Mouse (Mus musculus): Measurements from ENCODE around the gene Plrg1. TPM values are rescaled to one million over a fixed set of nuclear protein-coding genes. Genes with fewer than 3 reads are reported as not detected.

Plrg1 gene
- polyA plus RNA-seq, 1 experiment from 2014 or later, result 99.3 TPM

DNA sequence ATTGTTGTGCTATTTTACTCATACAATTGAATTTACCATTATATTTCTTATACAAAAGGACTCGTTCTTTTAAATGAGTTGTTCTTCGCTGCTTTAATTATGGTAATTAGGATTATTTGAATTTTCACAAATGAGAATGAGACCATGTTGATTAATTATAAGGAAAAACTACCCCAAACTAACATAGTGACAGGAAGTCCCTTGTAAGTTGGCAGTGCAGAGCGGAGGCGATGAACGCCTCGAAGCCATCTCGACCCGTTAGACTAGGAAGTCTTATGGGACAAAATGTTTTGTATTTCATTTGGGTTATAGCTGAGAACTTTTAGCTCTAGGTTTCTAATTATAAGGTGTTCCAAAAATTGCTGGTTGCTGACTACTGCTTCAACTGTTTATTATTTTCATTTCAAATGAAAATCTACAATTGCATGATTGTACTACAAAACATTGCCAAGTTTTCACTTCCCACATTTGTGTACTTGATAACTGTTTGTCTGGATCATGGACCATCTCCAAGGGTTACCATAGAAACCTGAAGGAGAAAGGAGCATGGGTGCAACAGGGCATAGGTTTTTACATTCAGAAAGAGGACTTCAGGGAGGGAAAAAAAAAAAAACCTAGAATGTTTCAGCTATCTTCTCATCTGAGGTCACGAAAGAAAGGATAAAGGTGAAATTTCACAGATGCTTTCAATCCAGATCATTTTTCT is 27.6 kb upstream of the Plrg1 start:
- WGBS, result 82% methylated on average over 9 of the region's 9 CpGs
- Histone ChIP-seq H3K9ac (no peak overlapping the region), H3K27me3 (no peaks in the 10 kb centered on the region)

DNA sequence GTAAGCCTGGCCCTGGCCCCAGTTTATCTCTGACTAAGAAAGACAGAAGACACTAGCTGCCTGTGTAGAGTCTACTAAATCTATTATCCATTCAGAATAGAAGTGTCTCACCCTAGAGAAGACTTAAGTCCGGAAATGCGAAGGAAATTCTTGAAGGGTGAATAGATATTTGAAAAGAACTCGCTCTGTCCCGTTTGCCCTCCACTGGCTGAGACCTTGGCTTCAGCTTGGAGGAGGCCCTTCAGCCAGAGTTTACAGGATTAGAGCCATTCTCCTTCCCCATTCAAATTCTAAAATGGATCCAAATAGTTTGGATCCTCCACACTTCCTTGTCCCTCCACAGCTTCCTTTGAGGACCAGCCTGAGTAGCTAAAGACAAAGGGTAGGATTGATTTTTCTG is 25.0 kb upstream of the Plrg1 start:
- Histone ChIP-seq H3K27me3 (no peaks in the 10 kb centered on the region), H3K36me3 (no peaks in the 10 kb centered on the region), H3K27ac (replicated peaks) (no peak overlapping the region), H3K9me3 (no peaks in the 10 kb centered on the region), H3K4me3 (no peak overlapping the region), H3K9ac (no peak overlapping the region), H3K4me1 (replicated peaks) (no peaks in the 10 kb centered on the region), H3K4me2 (no peak overlapping the region)
- 92% methylated on average over 4 of the region's 4 CpGs for WGBS
- no peak for ATAC-seq (ENCODE audit: low FRiP score, low read depth)

More for the DNA sequence above, 27.6 kb upstream of the Plrg1 start:
- Histone ChIP-seq H3K9me3 (no peaks in the 10 kb centered on the region), H3K27ac (replicated peaks) (no peak overlapping the region), H3K4me1 (replicated peaks) (no peaks in the 10 kb centered on the region), H3K4me3 (no peak overlapping the region), H3K36me3 (no peaks in the 10 kb centered on the region), H3K4me2 (no peak overlapping the region)
- no peak for ATAC-seq (ENCODE audit: low FRiP score, low read depth)

DNA sequence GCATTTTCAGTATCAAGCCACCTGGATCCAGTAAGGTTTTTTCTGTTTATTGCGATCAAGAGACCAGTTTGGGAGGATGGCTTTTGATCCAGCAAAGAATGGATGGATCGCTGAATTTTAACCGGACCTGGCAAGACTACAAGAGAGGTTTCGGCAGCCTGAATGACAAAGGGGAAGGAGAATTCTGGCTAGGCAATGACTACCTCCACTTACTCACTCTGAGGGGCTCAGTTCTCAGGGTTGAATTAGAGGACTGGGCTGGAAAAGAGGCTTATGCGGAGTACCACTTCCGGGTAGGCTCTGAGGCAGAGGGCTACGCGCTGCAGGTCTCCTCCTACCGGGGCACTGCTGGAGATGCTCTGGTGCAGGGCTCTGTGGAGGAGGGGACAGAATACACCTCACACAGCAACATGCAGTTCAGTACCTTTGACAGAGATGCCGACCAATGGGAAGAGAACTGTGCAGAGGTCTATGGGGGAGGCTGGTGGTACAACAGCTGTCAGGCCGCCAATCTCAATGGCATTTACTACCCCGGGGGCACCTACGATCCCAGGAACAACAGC is 22.5 kb upstream of the Plrg1 start:
- no peaks in the 10 kb centered on the region for H3K4me1 ChIP-seq (replicated peaks)
- no peak for ATAC-seq (ENCODE audit: low FRiP score, low read depth)
- 50% methylated on average over 13 of the region's 13 CpGs for WGBS
- H3K4me2 ChIP-seq, result peak overlapping the region; percentile 24
- H3K9me3 ChIP-seq, result no peaks in the 10 kb centered on the region
- H3K27ac ChIP-seq (replicated peaks), result no peak overlapping the region
- no peak overlapping the region for H3K9ac ChIP-seq
- H3K27me3 ChIP-seq, result no peaks in the 10 kb centered on the region
- H3K4me3 ChIP-seq, result no peak overlapping the region
- H3K36me3 ChIP-seq, result no peaks in the 10 kb centered on the region

DNA sequence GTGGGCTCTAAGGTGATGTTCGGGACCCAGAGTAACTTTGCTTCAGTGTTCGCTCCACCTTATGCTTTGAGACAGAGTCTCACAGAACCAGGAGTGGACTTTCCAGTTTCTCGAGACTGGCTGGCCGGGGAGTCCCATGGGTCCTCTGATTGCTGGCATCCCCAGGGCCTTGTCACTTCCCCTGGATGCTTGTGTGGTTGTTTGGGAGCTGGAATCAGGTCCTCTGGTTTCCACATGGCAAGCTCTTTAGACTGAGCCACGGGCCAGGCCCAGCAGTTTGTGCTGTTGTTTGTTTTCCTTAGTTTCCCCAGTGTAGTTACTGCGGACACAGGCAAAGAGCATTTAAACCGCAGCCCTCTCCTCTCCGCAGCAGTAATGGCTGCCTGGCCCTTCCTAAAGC is 21.5 kb upstream of the Plrg1 start:
- H3K9me3 ChIP-seq, result no peaks in the 10 kb centered on the region

DNA sequence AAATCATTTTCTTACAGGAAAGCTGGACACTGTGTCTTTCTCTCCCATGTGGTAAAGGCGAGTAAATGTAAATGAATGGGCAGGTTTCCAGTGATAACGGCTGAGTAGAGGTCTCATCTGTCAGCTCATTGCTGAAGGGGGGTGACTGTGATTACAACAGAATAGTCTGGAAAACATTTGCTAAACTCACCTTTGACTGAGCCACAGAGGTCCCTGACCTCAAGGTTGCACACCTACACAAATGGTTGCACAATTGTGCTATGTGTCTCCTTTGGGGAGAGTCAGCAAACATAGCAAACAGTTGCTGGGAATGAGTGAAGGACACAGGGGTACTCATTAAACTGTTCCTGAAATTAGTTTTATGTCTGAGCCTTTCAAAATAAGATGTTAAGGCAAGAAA is 16.5 kb upstream of the Plrg1 start:
- WGBS, result 73% methylated on average over 2 of the region's 2 CpGs
- H3K36me3 ChIP-seq, result no peaks in the 10 kb centered on the region
- no peaks in the 10 kb centered on the region for H3K9me3 ChIP-seq
- no peak for ATAC-seq (ENCODE audit: low FRiP score, low read depth)
- H3K4me3 ChIP-seq, result no peak overlapping the region
- no peak overlapping the region for H3K27ac ChIP-seq (replicated peaks)
- no peak overlapping the region for H3K9ac ChIP-seq
- no peaks in the 10 kb centered on the region for H3K27me3 ChIP-seq
- no peak overlapping the region for H3K4me2 ChIP-seq
- H3K4me1 ChIP-seq (replicated peaks), result no peaks in the 10 kb centered on the region

More for the DNA sequence above, 21.5 kb upstream of the Plrg1 start:
- Histone ChIP-seq H3K4me1 (replicated peaks) (no peaks in the 10 kb centered on the region), H3K4me3 (no peak overlapping the region), H3K36me3 (no peaks in the 10 kb centered on the region), H3K4me2 (no peak overlapping the region), H3K27ac (replicated peaks) (no peak overlapping the region), H3K27me3 (no peaks in the 10 kb centered on the region), H3K9ac (no peak overlapping the region)
- 90% methylated on average over 8 of the region's 8 CpGs for WGBS
- ATAC-seq (ENCODE audit: low FRiP score, low read depth), result no peak

DNA sequence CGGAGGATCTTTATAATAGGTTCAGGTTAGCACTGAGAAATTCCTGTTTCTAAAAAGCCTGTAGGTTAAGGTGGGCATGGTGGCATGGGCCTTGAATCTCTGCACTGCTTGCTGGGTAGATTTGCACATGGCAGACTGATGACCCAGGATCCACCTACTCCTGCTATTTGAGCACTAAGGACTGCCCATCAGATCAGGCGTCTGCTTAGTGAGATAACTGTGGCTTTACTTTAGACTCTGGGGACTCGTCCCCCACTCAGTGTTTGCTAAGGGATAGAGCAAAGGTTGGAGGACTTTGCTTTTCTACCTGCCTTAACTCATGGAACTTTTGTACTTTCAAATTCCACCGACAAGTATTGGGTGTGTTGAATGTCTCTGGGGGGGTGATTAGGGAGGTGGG is 15.7 kb upstream of the Plrg1 start:
- Histone ChIP-seq H3K4me1 (replicated peaks) (no peaks in the 10 kb centered on the region), H3K27ac (replicated peaks) (no peak overlapping the region), H3K4me2 (no peak overlapping the region), H3K9me3 (no peaks in the 10 kb centered on the region), H3K36me3 (no peaks in the 10 kb centered on the region), H3K9ac (no peak overlapping the region), H3K27me3 (no peaks in the 10 kb centered on the region), H3K4me3 (no peak overlapping the region)
- WGBS, result 82% methylated on average over 4 of the region's 4 CpGs
- ATAC-seq (ENCODE audit: low FRiP score, low read depth), result no peak

DNA sequence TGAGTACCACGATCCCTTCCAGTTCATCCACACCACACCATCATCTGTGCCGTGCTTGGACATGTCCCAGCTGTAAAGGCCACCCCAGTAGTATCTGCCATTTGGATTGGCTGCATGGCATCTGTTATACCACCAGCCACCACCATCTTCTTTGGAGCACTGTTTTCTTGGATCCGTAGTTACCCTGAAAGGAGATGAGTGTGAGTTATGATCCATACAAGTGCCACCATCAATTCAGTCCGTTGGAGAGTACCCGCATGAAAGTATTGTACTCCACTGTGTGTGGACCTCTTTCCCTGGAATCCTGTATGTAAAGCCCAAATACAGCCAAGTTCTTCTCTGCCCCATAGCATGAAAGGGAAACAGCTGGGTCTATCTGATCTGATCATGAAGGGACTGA is 12.9 kb upstream of the Plrg1 start:
- no peaks in the 10 kb centered on the region for H3K9me3 ChIP-seq
- no peak overlapping the region for H3K27ac ChIP-seq (replicated peaks)
- H3K9ac ChIP-seq, result no peak overlapping the region
- ATAC-seq (ENCODE audit: low FRiP score, low read depth), result no peak
- H3K4me1 ChIP-seq (replicated peaks), result no peaks in the 10 kb centered on the region
- H3K36me3 ChIP-seq, result no peaks in the 10 kb centered on the region
- no peak overlapping the region for H3K4me3 ChIP-seq
- WGBS, result 93% methylated on average over 5 of the region's 5 CpGs
- no peak overlapping the region for H3K4me2 ChIP-seq
- no peaks in the 10 kb centered on the region for H3K27me3 ChIP-seq

DNA sequence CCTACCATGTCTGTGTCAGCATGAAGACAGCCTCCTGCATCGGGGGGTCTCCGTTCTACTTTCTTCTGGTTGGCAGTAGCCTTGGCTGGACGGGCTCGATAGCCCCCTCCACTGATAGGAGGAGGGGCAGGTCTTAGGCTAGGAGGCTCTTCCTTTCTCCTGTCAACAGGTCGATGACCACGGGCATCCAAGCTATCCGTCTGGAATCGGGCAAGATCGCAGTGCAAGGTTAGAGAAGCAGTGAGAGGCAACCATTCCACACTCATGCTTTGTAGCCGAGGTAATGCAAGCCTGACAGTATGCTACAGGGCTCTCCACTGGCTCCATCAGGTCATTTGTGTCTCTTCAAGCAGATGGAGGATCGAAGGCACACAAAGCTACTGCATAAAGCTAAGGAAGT is 8.7 kb upstream of the Plrg1 start:
- Histone ChIP-seq H3K9me3 (no peaks in the 10 kb centered on the region), H3K4me3 (no peak overlapping the region), H3K9ac (no peak overlapping the region), H3K4me2 (no peak overlapping the region), H3K27ac (replicated peaks) (no peak overlapping the region), H3K4me1 (replicated peaks) (no peaks in the 10 kb centered on the region), H3K36me3 (no peaks in the 10 kb centered on the region), H3K27me3 (no peaks in the 10 kb centered on the region)
- WGBS, result 91% methylated on average over 11 of the region's 11 CpGs
- ATAC-seq (ENCODE audit: low FRiP score, low read depth), result no peak

DNA sequence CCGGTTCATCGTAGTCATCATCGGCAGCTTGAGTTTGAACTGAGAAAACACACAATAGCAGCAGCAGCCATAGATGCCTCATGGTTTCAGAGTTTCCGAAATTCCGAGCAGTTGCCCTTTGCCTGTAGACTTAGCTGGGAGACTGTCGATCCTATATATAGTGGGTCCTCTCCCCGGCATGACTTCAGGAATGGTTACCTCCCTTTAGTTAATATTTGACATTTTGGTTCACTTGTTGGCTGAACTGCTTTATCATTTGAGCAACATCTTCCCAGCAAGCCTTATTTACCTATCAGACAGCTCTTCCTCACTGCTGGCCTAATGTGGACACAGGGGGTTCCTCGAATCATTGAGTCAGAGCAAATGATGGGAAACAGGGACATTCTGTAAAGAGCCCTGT is 5.6 kb upstream of the Plrg1 start, which contains the start of gene Fgb:
Gene Fgb, minus strand, starts transcription at position 184 of the 400 bp plus-strand sequence.
- Histone ChIP-seq H3K4me3 (no peak within 1 kb of the TSS), H3K9me3 (no peaks in the 10 kb centered on the region), H3K36me3 (no peaks in the 10 kb centered on the region), H3K4me1 (replicated peaks) (no peaks in the 10 kb centered on the region), H3K4me2 (no peak within 1 kb of the TSS), H3K27ac (replicated peaks) (no peak within 1 kb of the TSS), H3K27me3 (no peaks in the 10 kb centered on the region), H3K9ac (no peak within 1 kb of the TSS)
- ATAC-seq (ENCODE audit: low FRiP score, low read depth), result no peak
- 73% methylated on average over 8 of the region's 8 CpGs for whole genome bisulfite sequencing

DNA sequence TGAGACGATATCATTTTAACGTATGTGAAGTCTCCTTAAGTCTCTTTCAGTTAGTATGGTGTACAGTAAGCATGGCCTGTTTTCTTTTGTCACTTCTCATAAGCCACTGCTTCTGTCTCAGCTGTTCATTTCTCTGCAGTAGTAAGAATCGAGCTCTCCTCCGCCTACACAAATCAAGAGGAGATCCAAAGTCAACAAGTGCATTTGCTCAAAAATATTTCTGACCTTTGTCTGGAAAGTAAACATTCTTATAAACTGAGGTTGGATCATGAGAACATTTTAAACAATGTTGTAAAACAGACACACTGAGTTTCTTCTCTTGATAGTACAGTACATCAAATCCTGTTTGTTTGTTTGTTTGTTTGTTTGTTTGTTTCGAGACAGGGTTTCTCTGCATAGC is 4.7 kb upstream of the Plrg1 start:
- H3K4me2 ChIP-seq, result no peak overlapping the region
- no peak overlapping the region for H3K4me3 ChIP-seq
- ATAC-seq (ENCODE audit: low FRiP score, low read depth), result no peak
- H3K27ac ChIP-seq (replicated peaks), result no peak overlapping the region
- H3K36me3 ChIP-seq, result no peaks in the 10 kb centered on the region
- no peak overlapping the region for H3K9ac ChIP-seq
- no peaks in the 10 kb centered on the region for H3K4me1 ChIP-seq (replicated peaks)
- no peaks in the 10 kb centered on the region for H3K27me3 ChIP-seq
- H3K9me3 ChIP-seq, result no peaks in the 10 kb centered on the region
- WGBS, result 77% methylated on average over 5 of the region's 5 CpGs

DNA sequence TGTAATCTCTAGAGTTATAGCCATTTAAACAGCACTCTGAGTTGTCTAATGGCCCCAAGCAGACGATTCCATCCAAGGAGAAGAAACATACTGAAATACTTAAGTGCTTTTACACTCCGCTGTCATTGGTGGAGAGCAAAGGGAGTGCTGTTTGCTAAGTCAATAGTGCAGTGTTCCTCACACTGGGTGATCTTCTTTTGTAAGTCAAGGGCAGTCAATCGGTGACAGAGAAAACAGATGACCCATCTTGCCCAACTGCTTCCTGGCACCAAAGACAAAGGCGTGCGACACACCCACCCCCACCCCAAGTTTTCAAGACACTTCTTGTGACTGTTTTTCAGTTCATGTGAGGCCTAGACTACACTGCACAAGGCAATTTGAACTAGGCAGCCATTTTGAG is 3.2 kb upstream of the Plrg1 start:
- Histone ChIP-seq H3K4me1 (replicated peaks) (peaks cover 13% of the 10 kb centered on the region), H3K9ac (no peak overlapping the region), H3K36me3 (no peaks in the 10 kb centered on the region), H3K27ac (replicated peaks) (no peak overlapping the region), H3K27me3 (no peaks in the 10 kb centered on the region), H3K4me3 (no peak overlapping the region), H3K9me3 (no peaks in the 10 kb centered on the region), H3K4me2 (no peak overlapping the region)
- no peak for ATAC-seq (ENCODE audit: low FRiP score, low read depth)
- 72% methylated on average over 5 of the region's 5 CpGs for WGBS

DNA sequence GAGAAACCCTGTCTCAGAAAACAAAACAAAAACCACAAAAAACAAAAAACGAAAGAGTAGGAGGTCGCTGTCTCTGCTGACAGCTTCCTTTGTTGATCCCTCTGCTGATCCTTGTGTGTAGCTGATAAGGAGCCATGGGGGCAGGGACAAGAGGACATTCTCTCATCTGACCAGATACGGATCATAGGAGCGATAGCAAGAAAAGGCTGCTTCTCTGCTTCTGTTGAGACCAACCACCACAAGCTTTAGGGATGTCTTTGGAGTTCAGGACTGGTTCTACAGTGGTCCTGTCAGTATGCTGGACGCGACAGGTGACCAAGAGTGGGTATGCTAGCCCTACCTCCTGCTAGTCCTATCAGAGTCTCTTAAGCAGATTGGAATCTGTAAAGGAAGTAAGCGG is 2.2 kb upstream of the Plrg1 start:
- Histone ChIP-seq H3K27me3 (no peaks in the 10 kb centered on the region), H3K4me1 (replicated peaks) (peaks cover 16% of the 10 kb centered on the region), H3K27ac (replicated peaks) (no peak overlapping the region), H3K36me3 (peaks cover 3% of the 10 kb centered on the region; the same call in 1 of the 2 replicates), H3K4me2 (no peak overlapping the region), H3K9ac (no peak overlapping the region), H3K4me3 (no peak overlapping the region), H3K9me3 (no peaks in the 10 kb centered on the region)
- 91% methylated on average over 7 of the region's 7 CpGs for WGBS
- no peak for ATAC-seq (ENCODE audit: low FRiP score, low read depth)

DNA sequence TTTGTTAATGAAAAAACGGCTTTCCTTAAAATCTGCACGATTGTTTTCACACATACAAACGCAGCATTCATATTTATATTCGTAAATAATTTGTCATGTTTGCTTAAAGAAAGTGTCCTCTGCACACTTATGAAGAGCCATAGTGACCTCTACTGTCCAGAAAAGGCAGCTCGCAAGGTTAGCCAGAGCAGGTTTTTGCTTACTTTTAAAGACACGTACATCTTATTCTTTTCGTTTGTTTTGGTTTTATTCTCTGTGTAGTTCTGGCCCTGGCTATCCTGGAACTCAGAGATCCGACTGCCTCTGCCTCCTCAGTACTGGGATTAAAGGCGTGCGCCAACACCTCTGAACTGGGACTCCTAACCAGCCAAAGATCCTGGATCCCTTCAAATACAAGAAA is 1.6 kb upstream of the Plrg1 start:
- Histone ChIP-seq H3K4me2 (no peak overlapping the region), H3K27ac (replicated peaks) (no peak overlapping the region), H3K9ac (no peak overlapping the region), H3K36me3 (peaks cover 9% of the 10 kb centered on the region), H3K4me1 (replicated peaks) (peaks cover 16% of the 10 kb centered on the region), H3K9me3 (no peaks in the 10 kb centered on the region), H3K27me3 (no peaks in the 10 kb centered on the region), H3K4me3 (no peak overlapping the region)
- no peak for ATAC-seq (ENCODE audit: low FRiP score, low read depth)
- 31% methylated on average over 10 of the region's 10 CpGs for WGBS

Measured in hindbrain, embryonic 15.5 days (tissue).